Mouse (Mus musculus): ENCODE results near the gene Gm43951.

Gm43951 gene

DNA sequence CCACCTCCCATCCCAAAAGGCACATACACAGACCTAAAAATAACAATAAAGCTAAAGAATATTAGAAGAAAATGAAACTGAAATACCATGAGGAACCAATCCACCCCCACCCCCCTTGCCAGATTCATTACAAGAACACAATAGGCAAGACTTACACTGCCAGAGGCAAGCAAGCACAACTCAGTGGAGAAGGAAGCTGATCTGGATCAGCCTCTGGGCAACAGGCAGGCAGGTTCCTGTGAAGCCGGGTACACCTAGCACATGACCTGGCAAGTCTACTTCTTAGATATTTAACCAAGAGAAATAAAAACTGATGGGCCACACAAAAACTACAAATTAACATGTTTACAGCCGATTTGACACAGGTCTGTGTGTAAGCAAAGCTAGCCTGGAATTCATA lies 43.4 kb downstream of the Gm43951 start:
- Histone ChIP-seq H3K27me3 (ENCODE audit: insufficient read depth, low read length) (no peaks in the 10 kb centered on the region), H3K4me1 (replicated peaks; ENCODE audit: low read depth, low read length) (no peaks in the 10 kb centered on the region), H3K36me3 (ENCODE audit: insufficient read depth, low read length) (peaks cover 64% of the 10 kb centered on the region), H3K4me3 (replicated peaks; ENCODE audit: low read length) (no peak overlapping the region), H3K9me3 (ENCODE audit: low read length) (no peaks in the 10 kb centered on the region)
- TF ChIP-seq POU5F1 (IDR thresholded peaks at IDR 0.05; ENCODE audit: borderline replicate concordance, low read length) (no peak), NANOG (IDR thresholded peaks at IDR 0.05; ENCODE audit: borderline replicate concordance, low read length) (no peak), CTCF (conservative IDR thresholded peaks at IDR 0.05; ENCODE audit: low read length) (no peak)

GRCm38 (mm10) chr11:72156624-72157023 lies 50.0 kb downstream of the Gm43951 start:
- H3K4me3 ChIP-seq (replicated peaks; ENCODE audit: low read length): no peak overlapping the region
- no peak for TF ChIP-seq CTCF (conservative IDR thresholded peaks at IDR 0.05; ENCODE audit: low read length)
- TF ChIP-seq POU5F1 (IDR thresholded peaks at IDR 0.05; ENCODE audit: borderline replicate concordance, low read length): no peak
- TF ChIP-seq NANOG (IDR thresholded peaks at IDR 0.05; ENCODE audit: borderline replicate concordance, low read length): no peak
- peaks cover 48% of the 10 kb centered on the region for H3K36me3 ChIP-seq (ENCODE audit: insufficient read depth, low read length)
- H3K27me3 ChIP-seq (ENCODE audit: insufficient read depth, low read length): no peaks in the 10 kb centered on the region
- peaks cover 3% of the 10 kb centered on the region for H3K4me1 ChIP-seq (replicated peaks; ENCODE audit: low read depth, low read length)
- H3K9me3 ChIP-seq (ENCODE audit: low read length): no peaks in the 10 kb centered on the region

- TF ChIP-seq CTCF (conservative IDR thresholded peaks at IDR 0.05; ENCODE audit: low read length): no peak
- TF ChIP-seq POU5F1 (IDR thresholded peaks at IDR 0.05; ENCODE audit: borderline replicate concordance, low read length): no peak
- no peak for TF ChIP-seq NANOG (IDR thresholded peaks at IDR 0.05; ENCODE audit: borderline replicate concordance, low read length)
- peaks cover 48% of the 10 kb centered on the region for H3K36me3 ChIP-seq (ENCODE audit: insufficient read depth, low read length)
These were observed 50.6 kb downstream of the Gm43951 start for GRCm38 (mm10) chr11:72155981-72156428.

DNA sequence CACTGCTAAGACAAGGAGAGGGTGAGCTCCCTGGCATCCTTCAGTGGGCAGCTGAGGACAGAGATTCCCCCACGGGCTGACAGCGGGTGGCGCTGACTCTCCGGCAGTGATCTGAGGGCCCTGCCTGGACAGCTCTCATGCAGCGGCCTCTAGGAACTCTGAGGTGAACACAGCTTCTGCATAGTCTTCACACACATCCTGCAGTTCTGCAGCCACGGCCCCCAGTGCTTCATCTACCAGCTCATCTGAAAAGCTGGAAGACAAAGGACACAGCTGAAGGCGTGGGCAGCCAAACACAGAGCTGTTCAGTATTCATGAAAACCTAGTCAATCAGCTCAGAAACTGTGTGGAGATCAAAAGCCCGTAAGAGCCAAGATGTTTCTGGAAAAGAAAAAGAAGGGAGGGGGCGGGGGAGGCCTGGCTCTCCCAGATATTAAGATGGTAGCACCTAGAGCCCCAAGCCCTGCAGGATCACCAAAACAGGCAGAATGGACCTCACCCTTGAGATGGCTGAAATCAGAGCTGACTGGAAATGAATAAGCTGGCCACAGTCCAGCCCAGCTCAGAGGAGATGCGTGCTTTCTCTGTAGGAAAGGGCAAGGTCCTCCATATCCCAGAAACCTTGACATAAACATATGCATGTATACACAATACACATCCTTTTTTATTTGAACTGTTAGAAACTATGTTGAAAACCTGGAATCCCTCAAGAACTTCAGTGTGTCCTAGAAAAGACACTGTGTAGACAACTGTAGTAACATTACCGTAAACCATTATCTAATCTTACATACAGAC lies 51.3 kb downstream of the Gm43951 start:
- no peak overlapping the region for H3K4me3 ChIP-seq (replicated peaks; ENCODE audit: low read length)
- peaks cover 48% of the 10 kb centered on the region for H3K36me3 ChIP-seq (ENCODE audit: insufficient read depth, low read length)
- TF ChIP-seq CTCF (conservative IDR thresholded peaks at IDR 0.05; ENCODE audit: low read length) (no peak), NANOG (IDR thresholded peaks at IDR 0.05; ENCODE audit: borderline replicate concordance, low read length) (no peak), POU5F1 (IDR thresholded peaks at IDR 0.05; ENCODE audit: borderline replicate concordance, low read length) (no peak)
- H3K4me1 ChIP-seq (replicated peaks; ENCODE audit: low read depth, low read length): peaks cover 12% of the 10 kb centered on the region
- no peaks in the 10 kb centered on the region for H3K9me3 ChIP-seq (ENCODE audit: low read length)
- no peaks in the 10 kb centered on the region for H3K27me3 ChIP-seq (ENCODE audit: insufficient read depth, low read length)

More at GRCm38 (mm10) chr11:72155981-72156428, 50.6 kb downstream of the Gm43951 start:
- Histone ChIP-seq H3K9me3 (ENCODE audit: low read length) (no peaks in the 10 kb centered on the region), H3K4me3 (replicated peaks; ENCODE audit: low read length) (no peak overlapping the region), H3K27me3 (ENCODE audit: insufficient read depth, low read length) (no peaks in the 10 kb centered on the region), H3K4me1 (replicated peaks; ENCODE audit: low read depth, low read length) (peaks cover 9% of the 10 kb centered on the region)

Measured in E14TG2a.4 (cell line).